11 mouse cellular contexts compared by ENCODE assay signal in genomic region chr12:83495248-83495960, GRCm38 (mm10).
"Had no signal": no experiment of that assay in that cellular context is flagged by ENCODE, and none has a peak within 500 bp of the region (broad histone marks: within the 10 kb centered on the region; RNA-seq: fewer than 3 reads in every experiment).

No protein-coding gene starts in this region.

- H3K27me3 ChIP-seq: limb, embryonic 13.5 days; midbrain, embryonic 13.5 days; neural tube, embryonic 15.5 days had no signal

- H3K4me1 ChIP-seq: midbrain, embryonic 13.5 days; neural tube, embryonic 15.5 days had no signal

- H3K4me3 ChIP-seq: limb, embryonic 13.5 days; liver, embryonic 12.5 days; midbrain, embryonic 13.5 days; neural tube, embryonic 15.5 days had no signal

- H3K27ac ChIP-seq: limb, embryonic 13.5 days; liver, embryonic 12.5 days; midbrain, embryonic 13.5 days; neural tube, embryonic 15.5 days; stomach, postnatal 0 days had no signal

- H3K36me3 ChIP-seq: limb, embryonic 13.5 days; liver, embryonic 12.5 days; midbrain, embryonic 13.5 days; neural tube, embryonic 15.5 days had no signal

- H3K4me2 ChIP-seq: limb, embryonic 13.5 days; liver, embryonic 12.5 days; midbrain, embryonic 13.5 days; neural tube, embryonic 15.5 days had no signal

- H3K9ac ChIP-seq: limb, embryonic 13.5 days; liver, embryonic 12.5 days; midbrain, embryonic 13.5 days; neural tube, embryonic 15.5 days had no signal

- DNase-seq: left cerebral cortex, postnatal 4 days; lung, adult 18-20 months; lung, postnatal 36 days; right cerebral cortex, adult 18-20 months; right cerebral cortex, postnatal 25 days; thymus, postnatal 4 days had no signal

- H3K9me3 ChIP-seq: neural tube, embryonic 15.5 days had no signal
